Comparison of ENCODE assay signal across 8 mouse cellular contexts in the genomic region with DNA sequence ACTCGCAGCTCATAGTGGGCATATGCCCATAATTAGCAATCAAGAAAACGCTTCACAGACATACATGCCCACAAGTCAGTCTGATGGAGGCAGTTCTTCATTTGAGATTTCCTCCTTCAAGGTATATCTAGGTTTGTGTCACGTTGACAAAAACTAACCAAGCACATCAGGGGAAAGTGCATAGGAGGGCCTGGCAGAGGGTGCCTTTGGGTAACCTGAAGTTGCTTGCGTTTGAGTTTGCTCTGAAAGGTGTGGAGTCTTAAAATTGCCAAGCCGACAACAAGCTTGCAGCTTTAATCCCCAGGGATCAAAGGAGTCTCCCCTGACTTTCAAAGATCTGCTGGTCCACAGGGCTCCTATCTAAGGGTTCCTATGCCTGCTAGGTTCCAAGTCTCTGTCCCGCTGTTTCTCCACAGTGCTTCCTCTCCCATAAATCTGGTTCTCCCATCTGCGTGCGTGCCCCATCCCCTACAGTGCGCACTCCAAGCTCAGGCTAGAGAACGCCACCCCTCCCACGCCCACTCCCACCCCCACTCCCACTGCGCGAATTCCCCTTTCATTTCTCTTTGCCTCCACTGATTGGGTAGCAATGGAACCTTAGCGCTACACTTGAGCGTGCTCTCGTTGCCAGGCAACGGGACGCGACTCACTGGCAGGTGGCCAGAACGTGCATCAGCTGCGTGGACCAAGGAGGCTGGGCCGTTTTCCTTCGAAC. TPM values are rescaled to one million over a fixed set of nuclear protein-coding genes. Genes with fewer than 3 reads are reported as not detected.
DNase-seq lines count a peak whose midpoint lies in the region; ATAC-seq lines count a peak whose summit lies in the region.

TSS of gene Dydc1 (plus strand) at position 683 of the 715 bp plus-strand sequence.

- no peak within 1 kb of the TSS for H3K27ac ChIP-seq in hindbrain, embryonic 14.5 days

- peak; percentile 90 for ATAC-seq in frontal cortex, adult (ENCODE audit: low TSS enrichment)
- peak; percentile 93 for ATAC-seq in hindbrain, embryonic 14.5 days (ENCODE audit: low FRiP score)

- no peaks in the 10 kb centered on the region for H3K36me3 ChIP-seq in hindbrain, embryonic 14.5 days (replicated peaks; ENCODE audit: control insufficient read depth, insufficient read depth)

- no peaks in the 10 kb centered on the region for H3K27me3 ChIP-seq in hindbrain, embryonic 14.5 days (ENCODE audit: control insufficient read depth, insufficient read depth, low read length)

- no peaks in the 10 kb centered on the region for H3K9me3 ChIP-seq in hindbrain, embryonic 14.5 days (ENCODE audit: control insufficient read depth, low read length)

- peak within 1 kb of the TSS; percentile 49 for H3K9ac ChIP-seq in hindbrain, embryonic 14.5 days

- H3K4me3 ChIP-seq in hindbrain, embryonic 14.5 days (replicated peaks; ENCODE audit: low read length) = peak within 1 kb of the TSS; percentile 43

- H3K4me1 ChIP-seq in hindbrain, embryonic 14.5 days (replicated peaks; ENCODE audit: control insufficient read depth, insufficient read depth, low read length) = peaks cover 6% of the 10 kb centered on the region; the same call in 1 of the 2 replicates

- peak; percentile 68 to 91 for DNase-seq in adrenal gland, adult (ENCODE audit: inconsistent age in 2 of 2, low spot score in 1 of 2)
- DNase-seq in cerebellum, adult 9-10 months = peak; percentile 17
- DNase-seq in hindbrain, embryonic 14.5 days (ENCODE audit: low spot score) = peak; percentile 90
- peak; percentile 77 to 78 for DNase-seq in layer of hippocampus, postnatal 25 days (ENCODE audit: extremely low spot score in 1 of 2, low spot score in 1 of 2)
- peak; percentile 69 for DNase-seq in lung, postnatal 10 days
- peak; percentile 49 for DNase-seq in retina, postnatal 7 days (ENCODE audit: low read depth, low spot score)
- no peak for DNase-seq in natural killer cell, adult 2 months (ENCODE audit: low spot score in 2 of 2)

- WGBS in hindbrain, embryonic 14.5 days = 13% methylated on average over 23 of the region's 23 CpGs

- peak within 1 kb of the TSS; percentile 62 for H3K4me2 ChIP-seq in hindbrain, embryonic 14.5 days (replicated peaks)

RNA-seq across cellular contexts. Expression of gene Dydc1, which starts in this region (rescaled TPM):
- not detected in 2 replicates for polyA plus RNA-seq in hindbrain, embryonic 14.5 days (2014; fragmentation: Nextera tagmentation; extraction: Ambion mirVana)
- total RNA-seq in layer of hippocampus, postnatal 25 days (2021) = not detected

Comparison
In these comparisons a context has a peak if more than half of its experiments do, and no peak if none do; other contexts are left out.
1. Peak in DNase-seq, ATAC-seq, H3K4me3 ChIP-seq, H3K9ac ChIP-seq and H3K4me2 ChIP-seq in hindbrain, embryonic 14.5 days; RNA of the gene not detected or under 1 TPM.
2. Peak in DNase-seq in layer of hippocampus, postnatal 25 days; RNA of the gene not detected or under 1 TPM.
3. DNase-seq: peak in adrenal gland, adult (2 of 2), cerebellum, adult 9-10 months (single experiment), lung, postnatal 10 days (single experiment) and retina, postnatal 7 days (single experiment); none in natural killer cell, adult 2 months (0 of 2).